Mouse (Mus musculus) skeletal muscle tissue, postnatal 0 days (tissue): Measurements from ENCODE around the gene Casq1. TPM values are rescaled to one million over a fixed set of nuclear protein-coding genes. Genes with fewer than 3 reads are reported as not detected.

ENCODE experiments used
- polyA plus RNA-seq: library from polyadenylated mRNA; unstranded; fragments of >200 nt; fragmentation: Nextera tagmentation; extraction: Ambion mirVana; gene quantifications from 2 replicates; pipeline ENCODE4 v1.2.1, GENCODE M21; 2015

Gene Casq1
- 1,722 and 1,828 TPM in 2 replicates for polyA plus RNA-seq

DNA sequence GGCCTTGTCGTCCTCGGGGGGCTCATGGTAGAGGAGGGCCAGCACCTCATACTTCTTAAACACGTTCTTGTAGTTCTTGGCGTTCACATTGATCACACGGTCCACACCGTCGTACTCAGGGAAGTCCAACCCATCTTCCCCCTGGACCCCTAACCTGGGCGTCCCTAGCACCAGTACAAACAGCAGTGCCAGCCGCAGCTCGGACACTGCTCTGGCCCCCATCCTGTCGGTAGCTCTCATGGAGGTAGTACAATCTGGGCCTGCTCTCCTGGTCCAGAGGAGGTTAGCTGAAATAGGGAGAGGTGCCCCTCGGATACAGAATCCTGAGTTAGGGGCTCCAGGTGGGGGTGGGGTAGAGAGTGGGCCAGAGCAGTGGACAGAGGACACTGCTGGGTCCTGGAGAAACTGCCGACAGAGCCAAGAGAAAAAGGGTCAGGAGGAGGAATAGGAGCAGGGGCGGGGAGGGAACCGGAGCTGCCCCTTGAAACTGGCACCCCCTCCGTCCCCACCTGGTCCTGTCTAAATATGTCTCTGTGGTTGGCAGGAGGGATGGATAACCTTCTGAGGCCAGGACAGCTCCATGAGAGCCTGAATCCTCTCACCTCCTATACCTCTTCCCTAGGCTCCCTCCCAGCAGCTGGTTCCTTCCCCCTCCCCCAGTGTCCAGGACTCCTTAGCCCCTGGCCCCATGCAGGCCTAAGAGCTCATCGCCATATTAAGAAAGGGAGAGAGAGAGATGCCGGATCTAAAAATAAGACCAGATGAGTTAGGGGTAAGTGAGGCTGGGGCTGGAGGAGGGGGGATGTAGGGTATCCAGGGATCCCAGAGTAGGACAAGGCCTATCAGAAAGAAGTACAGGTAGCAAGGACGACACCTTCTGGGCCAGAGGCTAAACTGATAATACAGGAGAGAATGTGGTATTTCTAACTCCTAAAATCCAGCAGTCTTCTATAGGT is at the start of gene Casq1:
Casq1 (minus strand) TSS at position 418 of the 956 bp plus-strand sequence.

DNA sequence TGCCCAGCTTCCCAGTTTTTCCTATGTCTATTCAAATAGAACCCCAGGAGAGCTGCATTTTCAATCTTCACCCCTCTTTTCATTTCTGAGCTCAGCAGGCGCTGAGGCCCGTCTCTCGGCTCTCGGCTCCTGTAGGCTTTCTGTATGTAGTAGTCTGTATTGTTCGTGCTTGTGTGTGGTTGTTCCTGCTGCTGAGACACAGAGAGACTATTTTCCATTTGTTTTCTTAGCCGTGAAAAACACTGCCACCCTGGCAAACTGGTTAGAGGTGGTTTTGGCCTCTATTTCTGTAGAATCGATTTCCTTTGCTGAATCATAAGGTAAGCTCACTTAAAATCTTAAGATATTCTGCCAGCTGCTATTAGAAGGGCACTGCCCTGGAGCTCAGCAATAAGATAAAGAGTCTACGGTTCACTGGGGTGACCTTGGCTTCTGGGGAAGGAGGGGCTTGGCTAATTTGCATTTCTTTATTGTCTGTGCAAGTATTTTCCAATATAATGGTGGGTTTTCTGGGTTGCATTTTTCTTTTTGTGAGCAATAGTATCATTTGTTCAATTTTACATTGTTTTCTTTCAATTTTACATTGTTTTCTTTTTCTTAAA is 41.9 kb upstream of the Casq1 start, which contains the start of gene Igsf8:
Igsf8 (plus strand) TSS at position 165 of the 602 bp plus-strand sequence.

DNA sequence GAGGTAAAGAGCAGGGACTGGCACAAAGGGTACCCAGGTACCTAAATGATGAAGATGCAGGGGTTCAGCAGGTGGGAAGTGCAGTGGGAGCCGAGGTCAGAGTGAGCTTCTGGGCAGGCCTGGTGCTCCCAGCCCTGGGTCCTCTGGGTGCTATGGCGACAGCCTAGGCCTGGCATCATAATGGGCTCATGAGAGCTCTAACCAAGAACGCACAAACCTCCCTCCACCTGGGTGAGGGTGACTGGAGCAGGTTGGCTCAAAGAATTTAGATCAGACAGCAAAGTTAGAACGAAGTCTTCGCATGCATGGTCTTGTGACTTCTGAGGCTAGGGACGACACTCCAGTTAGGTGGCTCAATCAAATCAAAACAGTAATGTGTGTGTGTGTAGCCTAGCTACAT is 38.6 kb upstream of the Casq1 start, which contains the start of gene Atp1a4:
Atp1a4 (minus strand) TSS at position 101 of the 400 bp plus-strand sequence.

DNA sequence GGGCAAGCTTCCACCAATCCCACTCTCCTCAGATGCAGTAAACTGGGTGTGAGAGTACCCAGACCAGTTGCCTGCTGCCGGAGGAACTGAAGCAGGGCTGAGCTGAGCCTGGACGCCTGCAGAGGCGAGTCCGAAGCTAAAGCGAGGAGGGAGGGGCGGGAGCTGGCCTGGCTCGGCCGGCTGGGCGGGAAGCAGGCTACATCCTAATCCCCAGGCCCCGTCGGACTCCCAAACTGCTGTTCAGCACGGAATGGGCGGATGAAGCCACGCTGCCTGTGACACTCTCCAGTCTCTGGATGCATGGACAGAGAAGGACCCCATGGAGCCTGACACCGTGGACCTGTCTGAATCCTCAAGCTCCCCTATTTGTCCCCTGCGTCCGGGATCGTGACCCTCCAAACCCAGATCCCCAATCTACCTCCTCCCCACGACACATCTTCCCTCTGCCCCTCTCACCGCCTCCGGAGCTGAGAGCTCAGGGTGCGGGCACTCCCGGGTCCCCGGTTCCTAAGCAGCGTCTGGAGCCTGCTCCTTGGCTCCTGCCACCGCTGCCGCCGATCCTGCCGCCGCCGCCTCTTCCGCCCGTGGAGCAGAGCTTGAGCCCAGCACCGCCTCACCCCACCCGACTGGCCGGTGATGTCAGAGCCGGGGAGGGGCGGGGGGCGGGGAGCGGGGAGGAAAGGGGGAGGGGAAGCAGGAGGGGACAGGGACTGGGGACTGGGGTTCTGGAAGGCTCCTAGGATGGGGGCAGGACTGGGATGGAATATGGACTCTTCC is 13.3 kb downstream of the Casq1 start, which contains the start of gene Pea15a:
Pea15a (minus strand) TSS at position 664 of the 777 bp plus-strand sequence.

Other genes with a start within 250 kb of the Casq1 start
- 2.6 and 4.0 TPM in 2 replicates for gene Vangl2, start 191.4 kb downstream of the Casq1 start, polyA plus RNA-seq
- not detected in 2 replicates for gene Nhlh1, start 162.3 kb downstream of the Casq1 start, polyA plus RNA-seq
- gene Copa, start 137.3 kb downstream of the Casq1 start, polyA plus RNA-seq, result 89.8 and 97.0 TPM in 2 replicates
- 57.0 and 63.1 TPM in 2 replicates for gene Ncstn, start 137.1 kb downstream of the Casq1 start, polyA plus RNA-seq
- 185 and 200 TPM in 2 replicates for gene Pex19, start 93.1 kb downstream of the Casq1 start, polyA plus RNA-seq
- 128 and 141 TPM in 2 replicates for gene Dcaf8, start 71.8 kb downstream of the Casq1 start, polyA plus RNA-seq
- gene Pea15a, start 13.1 kb downstream of the Casq1 start, polyA plus RNA-seq, result 79.7 and 89.6 TPM in 2 replicates
- 0.05 and 0.10 TPM in 2 replicates for gene Atp1a4, start 38.5 kb upstream of the Casq1 start, polyA plus RNA-seq
- gene Igsf8, start 41.8 kb upstream of the Casq1 start, polyA plus RNA-seq, result 16.3 and 17.3 TPM in 2 replicates
- gene Atp1a2, start 78.2 kb upstream of the Casq1 start, polyA plus RNA-seq, result 105 and 110 TPM in 2 replicates
- gene Kcnj9, start 109.5 kb upstream of the Casq1 start, polyA plus RNA-seq, result not detected in 2 replicates
- gene Kcnj10, start 121.3 kb upstream of the Casq1 start, polyA plus RNA-seq, result 0.27 and 0.38 TPM in 2 replicates
- 2.4 TPM in 2 replicates for gene Pigm, start 156.7 kb upstream of the Casq1 start, polyA plus RNA-seq